Mouse (Mus musculus) olfactory bulb, adult 2 months (tissue): ENCODE data around the gene Lsm12.

Experiments used
- CTCF ChIP-seq: fragments of 200-500 bp; IDR thresholded peaks from 2 replicates; pipeline ENCODE4 v1.5.1; 2012; ENCODE audit warnings: low read depth, mild to moderate bottlenecking, low read length, moderate library complexity; ENCODE audit not compliant: insufficient read depth
- POLR2A ChIP-seq: fragments of 200-500 bp; IDR thresholded peaks from 2 replicates; pipeline ENCODE4 v1.6.1; 2012; ENCODE audit warnings: mild to moderate bottlenecking, low read depth, low read length, moderate library complexity; ENCODE audit not compliant: insufficient read depth

- TF ChIP-seq CTCF (no peak), POLR2A (no peak)
These were observed 39.6 kb upstream of the Lsm12 start for GRCm38 (mm10) chr11:102224686-102225085.
